Mouse (Mus musculus) skeletal muscle tissue, adult 2 months (tissue): ENCODE measurements around the gene Card19.

Experiments used
- DNase-seq: peaks from one replicate; pipeline ENCODE4 v3.0.0-alpha.2; 2012; ENCODE audit warnings: low read depth, low spot score

The Card19 gene

GRCm38 (mm10) chr13:49194811-49195210, 21.0 kb downstream of the Card19 start:
- DNase-seq = no peak

- no peak for DNase-seq
Observed at GRCm38 (mm10) chr13:49193650-49194049, 22.2 kb downstream of the Card19 start.

GRCm38 (mm10) chr13:49192156-49192855, 23.5 kb downstream of the Card19 start:
- DNase-seq = no peak

- DNase-seq = no peak
Observed at GRCm38 (mm10) chr13:49191673-49192035, 24.2 kb downstream of the Card19 start.

GRCm38 (mm10) chr13:49190876-49191672, 24.8 kb downstream of the Card19 start:
- no peak for DNase-seq

GRCm38 (mm10) chr13:49189970-49190870, 25.6 kb downstream of the Card19 start:
- peak; percentile 47 for DNase-seq

- no peak for DNase-seq
Observed at GRCm38 (mm10) chr13:49188966-49189360, 26.9 kb downstream of the Card19 start.

GRCm38 (mm10) chr13:49188219-49188965, 27.4 kb downstream of the Card19 start:
- DNase-seq = no peak

GRCm38 (mm10) chr13:49187288-49188218, 28.3 kb downstream of the Card19 start, which contains the start of gene Ninj1:
TSS of gene Ninj1 (plus strand) at chr13:49187485.
- peak; percentile 73 for DNase-seq

GRCm38 (mm10) chr13:49186798-49187287, 29.0 kb downstream of the Card19 start:
- DNase-seq = no peak

GRCm38 (mm10) chr13:49183646-49184045, 32.2 kb downstream of the Card19 start:
- DNase-seq = no peak

- DNase-seq = no peak
Observed at GRCm38 (mm10) chr13:49183161-49183560, 32.7 kb downstream of the Card19 start.

- no peak for DNase-seq
Observed at GRCm38 (mm10) chr13:49181411-49181984, 34.3 kb downstream of the Card19 start.

- no peak for DNase-seq
Observed at GRCm38 (mm10) chr13:49180691-49181090, 35.1 kb downstream of the Card19 start.

GRCm38 (mm10) chr13:49180274-49180673, 35.6 kb downstream of the Card19 start:
- DNase-seq = no peak

GRCm38 (mm10) chr13:49178839-49179585, 36.8 kb downstream of the Card19 start:
- peak; percentile 67 for DNase-seq

GRCm38 (mm10) chr13:49175509-49175908, 40.3 kb downstream of the Card19 start:
- no peak for DNase-seq

GRCm38 (mm10) chr13:49172971-49173596, 42.8 kb downstream of the Card19 start:
- DNase-seq = peak; percentile 74
